Mouse (Mus musculus): ENCODE results near the gene Il17f.
"Not testable (repeated sequence)": the region's sequence is repeated elsewhere in the genome, so short reads cannot be mapped to it uniquely, and the experiment has no call there.

Gene Il17f

GRCm38 (mm10) chr1:20778366-20778765 is 12.1 kb downstream of the Il17f start:
- DNase-seq: no peak

GRCm38 (mm10) chr1:20774026-20774730 is 16.2 kb downstream of the Il17f start:
- not testable (repeated sequence) for DNase-seq

GRCm38 (mm10) chr1:20766526-20766925 is 23.9 kb downstream of the Il17f start:
- no peak for DNase-seq

- DNase-seq: no peak
These were observed 29.0 kb downstream of the Il17f start for GRCm38 (mm10) chr1:20761411-20761810.

- no peak for DNase-seq
These were observed 30.1 kb downstream of the Il17f start for GRCm38 (mm10) chr1:20760331-20760730.

GRCm38 (mm10) chr1:20759799-20760198 is 30.6 kb downstream of the Il17f start:
- DNase-seq: no peak

- no peak for DNase-seq
These were observed 32.8 kb downstream of the Il17f start for GRCm38 (mm10) chr1:20757586-20757985.

GRCm38 (mm10) chr1:20754439-20754838 is 36.0 kb downstream of the Il17f start:
- no peak for DNase-seq

- DNase-seq: no peak
These were observed 49.9 kb downstream of the Il17f start for GRCm38 (mm10) chr1:20740496-20740998.

- no peak for DNase-seq
These were observed 51.9 kb downstream of the Il17f start for GRCm38 (mm10) chr1:20738483-20738882.

- no peak for DNase-seq
These were observed 53.8 kb downstream of the Il17f start for GRCm38 (mm10) chr1:20736572-20736971.

- DNase-seq: no peak
These were observed 59.5 kb downstream of the Il17f start, which contains the start of gene Il17a for GRCm38 (mm10) chr1:20730903-20731302. Il17a (plus strand) TSS chr1:20730905.
